Mouse (Mus musculus) limb, embryonic 15.5 days (tissue): ENCODE results near the gene Nodal. TPM values are rescaled to one million over a fixed set of nuclear protein-coding genes. Genes with fewer than 3 reads are reported as not detected.
A peak's percentile ranks its signal among the peaks of the same experiment; 100 is the strongest.
"Not testable (repeated sequence)": the region's sequence is repeated elsewhere in the genome, so short reads cannot be mapped to it uniquely, and the experiment has no call there.

ENCODE experiments used
- ATAC-seq: fragments of 200-750 bp; cut with Nextera tagmentation; 2 replicates; pipeline ENCODE4 v1.8.0; 2017; ENCODE audit warnings: low read depth, moderate TSS enrichment; ENCODE audit not compliant: insufficient number of reproducible peaks, low FRiP score, low TSS enrichment
- H3K27ac ChIP-seq: fragments of 300-500 bp; sonication (generic); 2 replicates; pipeline ENCODE4 v1.5.1; 2015; ENCODE audit warnings: moderate library complexity, mild to moderate bottlenecking, inconsistent platforms
- H3K27me3 ChIP-seq: fragments of 300-500 bp; sonication (generic); 2 replicates; pipeline ENCODE4 v1.6.1; 2015; ENCODE audit warnings: inconsistent platforms
- H3K36me3 ChIP-seq: fragments of 300-500 bp; sonication (generic); 2 replicates; pipeline ENCODE4 v1.6.1; 2015; ENCODE audit warnings: inconsistent platforms
- H3K4me1 ChIP-seq: fragments of 300-500 bp; sonication (generic); 2 replicates; pipeline ENCODE4 v1.6.1; 2015; ENCODE audit warnings: inconsistent platforms
- H3K4me2 ChIP-seq: fragments of 300-500 bp; sonication (generic); 2 replicates; pipeline ENCODE4 v1.6.1; 2015; ENCODE audit warnings: mild to moderate bottlenecking, inconsistent platforms
- H3K4me3 ChIP-seq: fragments of 300-500 bp; sonication (generic); 2 replicates; pipeline ENCODE4 v1.5.1; 2015; ENCODE audit warnings: mild to moderate bottlenecking, inconsistent platforms
- H3K9ac ChIP-seq: fragments of 300-500 bp; sonication (generic); 2 replicates; pipeline ENCODE4 v1.6.1; 2015; ENCODE audit warnings: inconsistent platforms
- H3K9me3 ChIP-seq: fragments of 300-500 bp; sonication (generic); 2 replicates; pipeline ENCODE4 v1.6.1; 2016; ENCODE audit warnings: inconsistent platforms
- WGBS: fragments of 180-500 bp; shearing (Covaris S2); methylation state at CpG from one replicate; pipeline ENCODE4 v1.1.7; 2015; 5-methylcytosine and 5-hydroxymethylcytosine counted together
- polyA plus RNA-seq: library from polyadenylated mRNA; unstranded; fragments of >200 nt; fragmentation: Nextera tagmentation; extraction: Ambion mirVana; gene quantifications from 2 replicates; pipeline ENCODE4 v1.2.1, GENCODE M21; 2015

The Nodal gene
- polyA plus RNA-seq, 1 experiment from 2014 or later: 0.13 TPM

DNA sequence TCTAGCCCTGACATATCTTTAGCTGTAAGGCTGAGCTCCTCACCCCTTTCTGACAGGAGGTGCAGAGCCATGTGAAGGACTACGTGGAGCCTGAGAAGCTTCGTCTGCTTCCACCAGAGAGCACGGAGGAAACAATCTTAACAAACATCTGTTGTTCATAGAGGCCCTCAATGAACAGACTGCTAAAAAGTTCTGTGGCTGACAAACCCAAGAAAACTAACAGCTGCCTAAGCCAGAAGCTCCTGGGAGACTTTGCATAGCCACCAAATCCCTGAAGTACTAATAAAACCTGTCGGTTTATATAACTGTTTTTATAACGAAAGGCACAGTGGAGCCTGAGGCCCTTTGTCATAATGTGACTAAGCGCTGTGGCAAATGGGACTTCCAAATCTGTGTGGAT is 25.7 kb downstream of the Nodal start:
- Histone ChIP-seq H3K27me3 (no peaks in the 10 kb centered on the region), H3K36me3 (peaks cover 22% of the 10 kb centered on the region), H3K4me1 (peaks cover 51% of the 10 kb centered on the region), H3K4me2 (no peak overlapping the region), H3K9me3 (no peaks in the 10 kb centered on the region), H3K4me3 (no peak overlapping the region), H3K27ac (peak overlapping the region; percentile 48; the same call in 1 of the 2 replicates), H3K9ac (no peak overlapping the region)
- WGBS: 19% methylated on average over 6 of the region's 6 CpGs
- ATAC-seq: no peak

DNA sequence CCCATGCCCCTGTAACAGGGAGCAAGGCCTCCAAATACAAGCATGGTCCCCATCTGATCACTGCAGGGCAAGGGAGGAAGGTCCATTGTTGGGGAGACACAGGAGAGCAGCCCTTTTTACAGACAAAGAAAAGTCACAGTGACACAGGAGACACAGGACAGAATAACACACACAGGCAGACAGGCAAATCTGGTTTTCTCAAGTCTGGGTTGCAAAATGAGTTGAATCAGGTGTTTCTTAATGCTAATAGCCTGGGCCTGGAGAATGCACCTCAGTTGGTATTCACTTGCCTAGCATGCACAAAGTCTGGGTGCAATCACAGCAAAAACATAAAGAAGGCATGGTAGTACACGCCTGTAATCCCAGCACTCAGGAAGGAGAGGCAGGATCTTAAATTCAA is 26.1 kb downstream of the Nodal start:
- no peak overlapping the region for H3K4me3 ChIP-seq
- WGBS: 30% methylated on average over 1 of the region's 1 CpGs
- H3K4me2 ChIP-seq: no peak overlapping the region
- no peak overlapping the region for H3K9ac ChIP-seq
- ATAC-seq: no peak
- peaks cover 22% of the 10 kb centered on the region for H3K36me3 ChIP-seq
- no peaks in the 10 kb centered on the region for H3K9me3 ChIP-seq
- peaks cover 49% of the 10 kb centered on the region for H3K4me1 ChIP-seq
- peak overlapping the region; percentile 48; the same call in 1 of the 2 replicates for H3K27ac ChIP-seq
- H3K27me3 ChIP-seq: no peaks in the 10 kb centered on the region

DNA sequence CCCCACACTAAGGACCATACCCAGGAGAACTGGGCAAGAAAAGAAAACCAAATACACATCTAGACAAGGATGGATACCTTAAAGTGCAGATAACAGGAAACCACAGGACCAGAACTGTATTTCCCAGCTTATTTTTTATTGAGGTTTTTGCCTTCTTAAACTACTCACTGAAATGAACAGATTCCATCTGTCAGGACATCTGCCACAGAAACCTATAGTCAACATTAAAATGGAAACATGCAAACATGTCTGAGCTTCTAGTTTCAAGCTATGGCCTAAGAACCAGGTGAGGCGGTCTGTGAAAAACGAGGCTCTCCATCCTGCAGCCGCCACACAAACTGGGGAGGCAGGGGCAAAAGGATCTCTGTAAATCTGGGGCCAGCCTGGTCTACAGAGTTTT is 27.2 kb downstream of the Nodal start:
- no peak overlapping the region for H3K27ac ChIP-seq
- H3K4me3 ChIP-seq: no peak overlapping the region
- no peak overlapping the region for H3K9ac ChIP-seq
- peaks cover 25% of the 10 kb centered on the region for H3K36me3 ChIP-seq
- no peak for ATAC-seq
- H3K27me3 ChIP-seq: no peaks in the 10 kb centered on the region
- no peak overlapping the region for H3K4me2 ChIP-seq
- 57% methylated on average over 3 of the region's 3 CpGs for WGBS
- H3K4me1 ChIP-seq: peaks cover 57% of the 10 kb centered on the region
- H3K9me3 ChIP-seq: no peaks in the 10 kb centered on the region

DNA sequence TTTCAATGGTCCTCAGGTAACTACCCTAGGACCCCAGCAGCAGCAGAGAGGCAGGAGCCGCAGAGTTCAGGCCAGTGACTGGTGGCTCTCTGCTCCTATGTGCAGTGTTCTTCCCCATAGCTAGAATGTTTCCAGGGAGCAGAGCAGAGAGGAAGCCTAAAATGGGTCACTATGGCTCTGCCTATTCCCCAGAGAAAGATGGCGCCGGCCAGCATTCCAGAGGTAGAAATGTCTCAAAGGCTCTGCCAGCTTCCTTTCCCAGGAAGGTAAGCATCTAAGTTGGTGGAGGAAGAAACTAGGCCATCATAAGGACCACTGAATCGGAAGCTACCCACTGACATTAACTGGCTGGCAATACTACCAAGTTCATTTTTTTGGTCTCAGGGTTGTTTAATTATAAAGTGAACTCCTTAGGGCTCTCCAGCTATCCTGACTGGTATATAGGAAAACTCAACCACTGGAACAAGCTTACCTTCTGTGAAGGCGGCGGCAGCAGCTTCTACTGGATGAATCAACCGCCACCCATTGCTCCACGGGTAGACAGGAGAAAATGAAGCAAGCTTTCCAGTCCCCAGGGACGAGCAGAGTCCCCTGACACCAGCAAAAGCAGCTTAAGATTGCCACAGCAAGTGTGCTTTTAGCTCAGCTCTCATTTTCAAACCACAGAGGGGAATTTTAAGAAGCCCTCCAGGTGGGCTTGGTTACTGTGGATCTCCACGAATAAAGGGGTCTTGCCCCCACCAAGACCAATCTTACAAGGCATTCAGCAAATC is 30.0 kb downstream of the Nodal start:
- Histone ChIP-seq H3K9ac (no peak overlapping the region), H3K4me2 (no peak overlapping the region), H3K27me3 (no peaks in the 10 kb centered on the region), H3K4me3 (no peak overlapping the region), H3K9me3 (no peaks in the 10 kb centered on the region), H3K27ac (no peak overlapping the region; the same call in 1 of the 2 replicates), H3K4me1 (peaks cover 67% of the 10 kb centered on the region), H3K36me3 (peaks cover 18% of the 10 kb centered on the region; the same call in 1 of the 2 replicates)
- WGBS: 76% methylated on average over 10 of the region's 10 CpGs
- ATAC-seq: no peak

DNA sequence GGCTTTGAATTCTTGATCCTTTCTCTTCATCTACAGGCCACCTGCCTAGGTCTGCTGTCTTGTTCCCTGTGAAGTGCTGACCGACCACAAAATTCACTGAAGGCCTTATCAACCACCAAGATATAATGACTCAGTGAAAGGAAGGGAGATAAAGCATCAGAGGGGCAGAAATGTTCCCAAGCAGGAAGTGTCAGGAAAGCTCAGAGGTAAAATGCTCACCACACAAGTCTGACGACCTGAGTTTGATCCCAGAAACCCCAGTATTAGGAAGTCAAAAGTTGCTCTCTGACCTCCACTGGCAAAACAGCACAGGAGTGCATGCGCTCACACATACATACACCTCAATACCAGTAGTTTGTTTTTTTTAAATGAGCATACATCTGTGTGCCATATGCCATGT is 31.1 kb downstream of the Nodal start:
- H3K27ac ChIP-seq: no peak overlapping the region
- H3K36me3 ChIP-seq: peaks cover 18% of the 10 kb centered on the region; the same call in 1 of the 2 replicates
- no peaks in the 10 kb centered on the region for H3K9me3 ChIP-seq
- no peaks in the 10 kb centered on the region for H3K27me3 ChIP-seq
- H3K4me3 ChIP-seq: no peak overlapping the region
- 79% methylated on average over 3 of the region's 3 CpGs for WGBS
- no peak overlapping the region for H3K9ac ChIP-seq
- no peak for ATAC-seq
- no peak overlapping the region for H3K4me2 ChIP-seq
- H3K4me1 ChIP-seq: peaks cover 57% of the 10 kb centered on the region

DNA sequence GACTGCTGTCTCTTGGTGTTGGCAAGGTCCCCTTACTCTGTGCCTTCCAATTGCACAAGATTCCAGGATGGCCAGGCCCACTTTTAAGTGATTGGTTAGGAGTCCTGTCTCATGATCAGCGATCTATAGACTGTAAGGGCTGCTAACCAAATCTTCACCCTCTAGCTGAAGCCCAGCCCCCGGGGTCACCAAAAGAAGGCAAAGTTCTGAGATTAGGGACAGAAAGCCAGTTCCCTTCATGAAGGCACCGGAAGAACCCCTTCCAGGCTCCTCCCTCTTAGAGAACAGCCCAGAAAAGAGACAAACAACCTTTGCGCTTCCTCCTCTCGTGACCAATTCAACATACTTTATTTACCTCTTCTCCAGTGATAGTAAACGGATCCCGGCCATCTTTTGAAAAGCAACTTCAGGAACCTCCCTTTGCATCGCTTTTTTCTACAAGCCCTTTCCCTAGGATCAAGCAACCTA is 33.7 kb downstream of the Nodal start:
- no peak for ATAC-seq
- peak overlapping the region; percentile 100 for H3K4me3 ChIP-seq
- H3K27me3 ChIP-seq: no peaks in the 10 kb centered on the region
- H3K9ac ChIP-seq: peak overlapping the region; percentile 92
- peak overlapping the region; percentile 68 for H3K4me2 ChIP-seq
- H3K4me1 ChIP-seq: peaks cover 37% of the 10 kb centered on the region
- H3K27ac ChIP-seq: peak overlapping the region; percentile 85; the same call in 1 of the 2 replicates
- peaks cover 16% of the 10 kb centered on the region; the same call in 1 of the 2 replicates for H3K36me3 ChIP-seq
- no peaks in the 10 kb centered on the region for H3K9me3 ChIP-seq
- under 1% methylated on average over 8 of the region's 8 CpGs for WGBS

DNA sequence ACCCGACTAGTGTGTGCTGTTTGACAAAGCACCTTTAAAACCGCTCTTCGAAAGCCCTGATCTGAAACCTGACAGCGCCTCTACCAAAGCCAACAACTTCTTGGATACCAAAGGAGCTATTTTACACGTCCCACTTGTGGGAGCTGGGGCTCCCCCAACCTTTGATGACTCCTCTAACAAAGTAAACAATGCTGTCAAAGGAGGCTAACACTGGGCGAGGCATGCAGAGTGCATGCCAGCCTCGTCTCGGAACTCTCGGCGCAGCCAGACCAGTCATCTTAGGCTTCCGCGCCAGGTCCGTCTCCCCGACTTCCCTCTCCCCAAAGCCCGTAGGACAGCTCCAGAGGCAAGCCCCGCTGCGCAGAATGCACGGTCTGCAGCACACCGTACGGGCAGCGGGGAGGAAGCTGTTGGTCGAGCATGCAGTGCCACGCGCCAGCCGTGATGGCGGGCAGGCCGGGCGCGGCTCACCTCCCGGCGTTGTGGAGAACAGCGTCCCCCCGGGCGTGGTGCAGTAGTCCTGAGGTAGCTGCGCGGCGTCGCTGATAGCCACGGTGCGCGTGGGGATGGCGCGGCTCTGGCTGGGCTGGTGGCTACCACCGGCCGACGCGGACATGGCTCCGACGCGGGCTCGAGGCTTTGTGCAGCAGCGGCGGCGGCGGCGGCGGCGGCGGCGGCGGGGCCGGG is 34.3 kb downstream of the Nodal start:
- Histone ChIP-seq H3K9me3 (no peaks in the 10 kb centered on the region), H3K4me1 (peaks cover 36% of the 10 kb centered on the region), H3K27me3 (no peaks in the 10 kb centered on the region), H3K36me3 (peaks cover 14% of the 10 kb centered on the region; the same call in 1 of the 2 replicates), H3K27ac (peak overlapping the region; percentile 85), H3K4me3 (peak overlapping the region; percentile 100), H3K9ac (peak overlapping the region; percentile 92), H3K4me2 (peak overlapping the region; percentile 68)
- ATAC-seq: peak; percentile 25; the same call in 1 of the 2 replicates
- WGBS: under 1% methylated on average over 62 of the region's 62 CpGs

DNA sequence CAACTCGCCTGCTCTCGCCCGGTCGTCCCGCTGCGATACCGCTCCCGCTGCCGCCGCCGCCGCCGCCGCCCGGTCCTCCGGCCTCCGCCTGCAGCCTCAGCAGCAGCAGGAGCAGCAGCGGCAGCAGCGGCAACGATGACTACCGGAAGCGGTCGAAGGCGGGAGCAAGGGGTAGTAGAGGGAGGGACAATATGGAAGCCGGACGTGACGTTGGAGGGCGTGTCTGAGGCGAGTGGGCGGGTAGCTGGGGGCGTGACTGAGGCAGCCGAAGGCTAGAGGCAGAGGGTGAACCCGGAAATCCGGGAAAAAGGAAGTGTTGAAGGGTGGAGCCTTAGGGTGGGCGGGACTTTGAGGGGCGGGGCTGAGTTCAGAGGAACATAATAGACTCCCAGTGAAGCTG is 34.9 kb downstream of the Nodal start, which contains the start of gene Eif4ebp2:
Eif4ebp2 (minus strand) TSS at position 17 of the 400 bp plus-strand sequence.
- peak within 1 kb of the TSS; percentile 68 for H3K4me2 ChIP-seq
- peaks cover 10% of the 10 kb centered on the region; the same call in 1 of the 2 replicates for H3K36me3 ChIP-seq
- ATAC-seq: peak; percentile 99
- H3K9me3 ChIP-seq: no peaks in the 10 kb centered on the region
- H3K27me3 ChIP-seq: no peaks in the 10 kb centered on the region
- WGBS: 0% methylated on average over 34 of the region's 36 CpGs
- peak within 1 kb of the TSS; percentile 92 for H3K9ac ChIP-seq
- H3K4me3 ChIP-seq: peak within 1 kb of the TSS; percentile 100
- peak within 1 kb of the TSS; percentile 85 for H3K27ac ChIP-seq
- H3K4me1 ChIP-seq: peaks cover 31% of the 10 kb centered on the region

DNA sequence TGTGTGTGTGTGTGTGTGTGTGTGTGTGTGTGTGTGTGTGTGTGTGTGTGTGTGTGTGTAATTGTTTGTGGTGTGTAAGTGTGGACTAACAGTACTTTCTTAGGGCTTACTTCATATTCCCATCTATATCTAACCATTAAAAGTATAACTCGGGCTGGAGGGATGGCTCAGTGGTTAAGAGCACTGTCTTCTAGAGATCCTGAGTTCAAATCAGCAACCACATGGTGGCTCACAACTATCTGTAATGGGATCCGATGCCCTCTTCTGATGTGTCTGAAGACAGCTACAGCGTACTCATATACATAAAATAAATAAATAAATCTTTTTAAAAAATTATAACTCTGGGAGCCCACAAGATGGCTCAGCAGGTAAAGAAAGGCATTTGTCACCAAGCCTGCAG is 35.4 kb downstream of the Nodal start:
- not testable (repeated sequence) for H3K9ac ChIP-seq, ATAC-seq, H3K36me3 ChIP-seq, H3K27me3 ChIP-seq, H3K27ac ChIP-seq, H3K4me2 ChIP-seq, H3K9me3 ChIP-seq, H3K4me3 ChIP-seq
- peaks cover 26% of the 10 kb centered on the region for H3K4me1 ChIP-seq
- WGBS: 76% methylated on average over 3 of the region's 3 CpGs

DNA sequence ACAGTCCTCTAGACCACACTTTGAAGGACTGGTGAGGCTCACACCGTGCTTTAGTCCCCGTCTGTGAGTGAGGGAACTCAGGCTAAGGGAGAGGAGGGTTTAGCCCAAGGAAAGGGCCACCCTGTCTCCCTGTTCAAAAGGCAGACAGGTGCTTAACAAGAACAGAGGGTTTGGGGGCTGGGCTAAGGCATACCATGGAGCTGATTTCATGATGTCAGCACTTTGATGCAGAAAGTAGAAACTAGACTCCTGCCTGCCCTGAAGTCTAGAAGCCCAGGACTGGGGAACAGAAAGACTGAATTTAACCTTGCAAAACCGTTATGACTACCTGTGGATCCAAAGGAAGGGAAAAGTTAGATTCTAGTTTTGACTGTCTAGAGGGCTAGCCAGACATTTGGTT is 39.4 kb downstream of the Nodal start:
- Histone ChIP-seq H3K9ac (no peak overlapping the region), H3K27me3 (no peaks in the 10 kb centered on the region), H3K4me2 (no peak overlapping the region), H3K9me3 (no peaks in the 10 kb centered on the region), H3K36me3 (no peaks in the 10 kb centered on the region), H3K27ac (no peak overlapping the region), H3K4me1 (no peaks in the 10 kb centered on the region), H3K4me3 (no peak overlapping the region)
- 51% methylated on average over 3 of the region's 3 CpGs for WGBS
- no peak for ATAC-seq

DNA sequence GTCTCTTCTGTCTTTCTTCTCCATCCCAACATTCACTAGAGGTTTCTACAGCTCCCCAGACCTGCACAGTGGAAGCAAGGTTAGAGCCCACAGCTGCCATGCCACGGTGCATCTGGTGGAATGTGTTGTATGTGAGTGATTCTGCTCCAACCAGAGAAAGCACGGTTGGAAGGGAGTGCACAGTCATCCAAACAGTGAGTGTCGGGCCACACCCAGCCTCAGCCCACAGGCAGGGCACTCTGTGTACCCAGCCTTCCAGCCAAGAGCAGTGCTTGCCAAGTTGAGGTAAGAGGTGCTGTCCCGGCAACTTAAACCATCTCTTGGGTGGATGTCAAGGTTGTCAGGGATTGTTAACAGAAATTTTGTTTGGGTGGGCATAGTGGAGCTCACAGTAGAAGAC is 47.2 kb downstream of the Nodal start:
- H3K9ac ChIP-seq: no peak overlapping the region
- H3K9me3 ChIP-seq: no peaks in the 10 kb centered on the region
- H3K4me2 ChIP-seq: no peak overlapping the region
- ATAC-seq: no peak
- no peak overlapping the region for H3K4me3 ChIP-seq
- no peaks in the 10 kb centered on the region for H3K36me3 ChIP-seq
- no peak overlapping the region for H3K27ac ChIP-seq
- H3K27me3 ChIP-seq: no peaks in the 10 kb centered on the region
- 69% methylated on average over 4 of the region's 4 CpGs for WGBS
- H3K4me1 ChIP-seq: no peaks in the 10 kb centered on the region

DNA sequence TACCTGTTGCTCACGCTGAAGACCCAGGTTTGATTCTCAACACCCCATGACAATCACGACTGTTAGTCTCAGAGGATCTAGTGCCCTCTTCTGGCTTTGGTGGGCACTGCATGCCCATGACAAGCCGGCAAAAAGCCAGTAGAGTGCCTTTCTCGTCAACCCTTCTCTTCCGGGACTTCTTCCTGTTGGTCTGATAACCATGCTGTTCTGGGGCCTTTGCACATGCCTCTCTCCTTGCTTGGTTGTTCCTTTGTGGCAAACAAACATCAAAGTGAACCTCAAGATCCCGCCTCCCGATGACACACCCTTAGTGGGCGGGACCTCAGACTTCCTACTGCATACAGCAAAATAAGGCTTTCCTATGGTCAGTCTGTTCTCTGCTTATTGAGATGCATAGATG is 48.5 kb downstream of the Nodal start:
- Histone ChIP-seq H3K4me2 (no peak overlapping the region), H3K27ac (no peak overlapping the region), H3K36me3 (no peaks in the 10 kb centered on the region), H3K9me3 (no peaks in the 10 kb centered on the region), H3K27me3 (no peaks in the 10 kb centered on the region), H3K4me3 (no peak overlapping the region), H3K4me1 (no peaks in the 10 kb centered on the region), H3K9ac (no peak overlapping the region)
- WGBS: 66% methylated on average over 8 of the region's 8 CpGs
- no peak for ATAC-seq
